Mouse (Mus musculus): ENCODE measurements around the gene Rundc1.
A peak's percentile ranks its signal among the peaks of the same experiment; 100 is the strongest.
"Not testable (repeated sequence)": the region's sequence is repeated elsewhere in the genome, so short reads cannot be mapped to it uniquely, and the experiment has no call there.

Gene Rundc1

GRCm38 (mm10) chr11:101465869-101466551, 41.1 kb downstream of the Rundc1 start, which contains the start of gene Vat1:
Vat1 (minus strand) TSS chr11:101466230.
- no peak for DNase-seq (ENCODE audit: low read depth, low spot score)

GRCm38 (mm10) chr11:101466552-101466950, 41.7 kb downstream of the Rundc1 start:
- DNase-seq (ENCODE audit: low read depth, low spot score), result not testable (repeated sequence)

- DNase-seq (ENCODE audit: low read depth, low spot score), result peak; percentile 64
These were observed 42.8 kb downstream of the Rundc1 start for GRCm38 (mm10) chr11:101467477-101468262.

- no peak for DNase-seq (ENCODE audit: low read depth, low spot score)
These were observed 43.4 kb downstream of the Rundc1 start for GRCm38 (mm10) chr11:101468263-101468688.

- no peak for DNase-seq (ENCODE audit: low read depth, low spot score)
These were observed 43.8 kb downstream of the Rundc1 start for GRCm38 (mm10) chr11:101468731-101469130.

- no peak for DNase-seq (ENCODE audit: low read depth, low spot score)
These were observed 44.3 kb downstream of the Rundc1 start for GRCm38 (mm10) chr11:101469155-101469554.

GRCm38 (mm10) chr11:101470206-101470605, 45.3 kb downstream of the Rundc1 start:
- DNase-seq (ENCODE audit: low read depth, low spot score), result no peak

GRCm38 (mm10) chr11:101471926-101472325, 47.0 kb downstream of the Rundc1 start:
- no peak for DNase-seq (ENCODE audit: low read depth, low spot score)

- no peak for DNase-seq (ENCODE audit: low read depth, low spot score)
These were observed 47.5 kb downstream of the Rundc1 start for GRCm38 (mm10) chr11:101472336-101472735.

- DNase-seq (ENCODE audit: low read depth, low spot score), result not testable (repeated sequence)
These were observed 48.8 kb downstream of the Rundc1 start for GRCm38 (mm10) chr11:101473686-101474085.

- DNase-seq (ENCODE audit: low read depth, low spot score), result no peak
These were observed 49.4 kb downstream of the Rundc1 start for GRCm38 (mm10) chr11:101474298-101474697.

- not testable (repeated sequence) for DNase-seq (ENCODE audit: low read depth, low spot score)
These were observed 51.5 kb downstream of the Rundc1 start for GRCm38 (mm10) chr11:101476361-101476760.

GRCm38 (mm10) chr11:101477194-101477551, 52.3 kb downstream of the Rundc1 start:
- DNase-seq (ENCODE audit: low read depth, low spot score), result no peak

GRCm38 (mm10) chr11:101477552-101478211, 52.8 kb downstream of the Rundc1 start:
- no peak for DNase-seq (ENCODE audit: low read depth, low spot score)

- no peak for DNase-seq (ENCODE audit: low read depth, low spot score)
These were observed 54.3 kb downstream of the Rundc1 start for GRCm38 (mm10) chr11:101479171-101479635.

GRCm38 (mm10) chr11:101480912-101481311, 56.0 kb downstream of the Rundc1 start:
- DNase-seq (ENCODE audit: low read depth, low spot score), result no peak

GRCm38 (mm10) chr11:101483804-101484203, 58.9 kb downstream of the Rundc1 start:
- no peak for DNase-seq (ENCODE audit: low read depth, low spot score)

GRCm38 (mm10) chr11:101484245-101484644, 59.4 kb downstream of the Rundc1 start:
- DNase-seq (ENCODE audit: low read depth, low spot score), result no peak

- DNase-seq (ENCODE audit: low read depth, low spot score), result no peak
These were observed 59.9 kb downstream of the Rundc1 start for GRCm38 (mm10) chr11:101484814-101485213.

Data from forelimb bud, embryonic 11.5 days (tissue).